Mouse (Mus musculus) midbrain, embryonic 14.5 days (tissue): ENCODE results near the gene U2af1. TPM values are rescaled to one million over a fixed set of nuclear protein-coding genes. Genes with fewer than 3 reads are reported as not detected.

Experiments used
- ATAC-seq: fragments of 200-750 bp; cut with Nextera tagmentation; 2 replicates; pipeline ENCODE4 v1.8.0; 2017; ENCODE audit warnings: moderate number of reproducible peaks, moderate library complexity; ENCODE audit not compliant: low FRiP score, low TSS enrichment
- DNase-seq: peaks from one replicate; pipeline ENCODE4 v3.0.0-alpha.2; 2015
- H3K27ac ChIP-seq: fragments of 300-500 bp; sonication (generic); replicated peaks from 2 replicates; pipeline ENCODE4 v1.5.1; 2014; ENCODE audit warnings: mild to moderate bottlenecking, low read depth, low read length, moderate library complexity
- H3K27me3 ChIP-seq: fragments of 300-500 bp; sonication (generic); 2 replicates; pipeline ENCODE4 v1.6.1; 2014; ENCODE audit warnings: low read length, control low read depth, mixed read lengths; ENCODE audit not compliant: control insufficient read depth, insufficient read depth
- H3K36me3 ChIP-seq: fragments of 300-500 bp; sonication (generic); 2 replicates; pipeline ENCODE4 v1.6.1; 2014; ENCODE audit warnings: low read length, control low read depth; ENCODE audit not compliant: control insufficient read depth, insufficient read depth
- H3K4me1 ChIP-seq: fragments of 300-500 bp; sonication (generic); 2 replicates; pipeline ENCODE4 v1.6.1; 2014; ENCODE audit warnings: mild to moderate bottlenecking, antibody characterized with exemption, low read length, control low read depth; ENCODE audit not compliant: control insufficient read depth, insufficient read depth
- H3K4me2 ChIP-seq: fragments of 300-500 bp; sonication (generic); 2 replicates; pipeline ENCODE4 v1.6.1; 2014; ENCODE audit warnings: mild to moderate bottlenecking, low read length, moderate library complexity
- H3K4me3 ChIP-seq: fragments of 300-500 bp; sonication (generic); replicated peaks from 2 replicates; pipeline ENCODE4 v1.5.1; 2014; ENCODE audit warnings: low read depth, low read length
- H3K9ac ChIP-seq: fragments of 300-500 bp; sonication (generic); replicated peaks from 2 replicates; pipeline ENCODE4 v1.6.1; 2014; ENCODE audit warnings: mild to moderate bottlenecking, low read length, moderate library complexity
- H3K9me3 ChIP-seq: fragments of 300-500 bp; sonication (generic); 2 replicates; pipeline ENCODE4 v1.6.1; 2016; ENCODE audit warnings: low read length, control low read depth, mixed read lengths; ENCODE audit not compliant: control insufficient read depth
- WGBS: fragments of 180-500 bp; shearing (Covaris S2); extraction: QIAGEN DNeasy Blood & Tissue Kit; methylation state at CpG from one replicate; pipeline ENCODE4 v1.1.7; 2014; 5-methylcytosine and 5-hydroxymethylcytosine counted together
- polyA plus RNA-seq: library from polyadenylated mRNA; unstranded; fragments of >200 nt; fragmentation: Nextera tagmentation; extraction: Ambion mirVana; gene quantifications from 2 replicates; pipeline ENCODE4 v1.2.1, GENCODE M21; 2014

The U2af1 gene
- polyA plus RNA-seq, 1 experiment from 2014 or later: 124 TPM

DNA sequence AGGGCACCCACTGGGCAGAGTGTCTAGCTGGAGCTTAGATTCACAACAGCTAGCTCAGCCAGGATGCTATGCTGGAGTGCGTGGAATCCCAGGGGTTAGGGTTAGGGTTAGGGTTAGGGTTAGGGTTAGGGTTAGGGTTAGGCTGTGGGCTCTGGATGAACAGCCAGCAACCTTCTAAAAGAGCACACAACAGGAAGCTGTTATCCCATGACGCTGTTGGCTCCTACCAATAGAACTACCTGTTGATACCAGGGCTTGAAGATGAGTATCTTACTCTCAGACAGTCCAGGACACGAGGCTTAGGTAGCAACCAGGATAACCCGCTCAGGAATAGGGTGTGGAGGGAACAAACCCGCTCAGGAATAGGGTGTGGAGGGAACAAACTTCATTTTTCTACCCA is 34.2 kb upstream of the U2af1 start:
- Histone ChIP-seq H3K9ac (no peak overlapping the region), H3K27ac (no peak overlapping the region), H3K27me3 (no peaks in the 10 kb centered on the region), H3K4me3 (no peak overlapping the region), H3K4me2 (no peak overlapping the region; the same call in 1 of the 2 replicates), H3K36me3 (no peaks in the 10 kb centered on the region), H3K4me1 (peaks cover 12% of the 10 kb centered on the region; the same call in 1 of the 2 replicates), H3K9me3 (no peaks in the 10 kb centered on the region)
- WGBS: 39% methylated on average over 5 of the region's 5 CpGs
- ATAC-seq: no peak
- DNase-seq: no peak

DNA sequence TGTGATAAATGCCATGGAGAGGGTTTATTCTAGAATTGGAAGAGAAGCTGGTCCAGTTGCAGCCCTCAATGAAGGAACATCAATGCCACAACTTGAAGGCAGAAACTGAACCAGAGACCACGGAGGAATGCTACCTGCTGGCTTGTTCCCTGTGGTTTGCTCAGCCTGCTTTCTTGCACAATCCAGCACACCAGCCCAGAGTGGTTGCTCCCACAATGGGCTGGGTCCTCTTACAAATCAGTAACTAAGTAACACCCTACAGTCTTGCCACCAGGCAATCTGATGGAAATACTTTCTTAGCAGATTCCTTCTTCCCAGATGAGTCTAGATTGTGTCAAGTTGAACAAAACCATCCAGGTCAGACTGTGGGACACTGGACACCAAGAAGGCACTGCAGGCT is 30.9 kb upstream of the U2af1 start:
- Histone ChIP-seq H3K4me2 (no peak overlapping the region), H3K27ac (no peak overlapping the region), H3K4me1 (peaks cover 18% of the 10 kb centered on the region), H3K27me3 (no peaks in the 10 kb centered on the region), H3K36me3 (no peaks in the 10 kb centered on the region), H3K9ac (no peak overlapping the region), H3K4me3 (no peak overlapping the region), H3K9me3 (no peaks in the 10 kb centered on the region)
- WGBS: 69% methylated on average over 1 of the region's 1 CpGs
- DNase-seq: no peak
- no peak for ATAC-seq

DNA sequence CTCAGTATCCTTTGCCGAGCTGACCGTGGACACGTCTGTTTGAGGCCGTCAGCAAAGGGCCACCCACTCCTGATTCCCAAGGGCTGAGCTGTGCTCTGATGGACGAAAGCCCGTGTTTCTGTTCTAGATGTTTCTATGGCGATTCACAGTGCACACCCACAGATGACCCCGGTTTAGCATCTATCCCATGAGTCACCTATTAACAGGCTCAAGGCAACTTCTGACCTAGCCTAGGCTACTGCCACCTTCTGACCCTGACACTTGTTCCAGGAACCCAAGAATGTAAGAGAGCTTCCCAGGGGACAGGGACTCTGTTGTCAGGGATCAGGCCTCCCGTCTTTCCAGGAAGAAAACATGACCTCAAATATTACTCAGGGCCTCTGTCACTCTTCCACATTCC is 29.4 kb upstream of the U2af1 start:
- no peak overlapping the region for H3K27ac ChIP-seq
- no peaks in the 10 kb centered on the region for H3K36me3 ChIP-seq
- WGBS: 81% methylated on average over 9 of the region's 9 CpGs
- no peak overlapping the region for H3K4me3 ChIP-seq
- H3K4me2 ChIP-seq: no peak overlapping the region
- no peaks in the 10 kb centered on the region for H3K9me3 ChIP-seq
- H3K4me1 ChIP-seq: peaks cover 9% of the 10 kb centered on the region
- H3K9ac ChIP-seq: no peak overlapping the region
- no peak for ATAC-seq
- H3K27me3 ChIP-seq: no peaks in the 10 kb centered on the region
- no peak for DNase-seq

DNA sequence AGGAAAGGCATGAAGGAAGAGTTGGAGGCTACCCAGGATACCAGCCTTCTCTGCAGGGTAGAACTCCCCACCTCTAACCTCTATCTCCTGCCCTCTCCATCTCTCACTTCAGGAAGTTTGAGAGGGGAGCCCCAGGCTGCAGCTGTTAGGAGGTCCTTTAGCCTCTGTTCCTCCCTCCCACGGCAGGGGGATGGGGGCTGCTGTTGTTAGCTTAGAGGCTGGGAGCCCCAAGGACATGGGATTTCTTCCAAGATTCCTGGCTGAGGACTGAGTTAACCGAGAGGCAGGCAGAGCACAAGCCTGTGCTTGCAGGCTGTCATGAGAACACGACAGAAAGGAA is 27.5 kb upstream of the U2af1 start:
- 47% methylated on average over 3 of the region's 3 CpGs for WGBS

DNA sequence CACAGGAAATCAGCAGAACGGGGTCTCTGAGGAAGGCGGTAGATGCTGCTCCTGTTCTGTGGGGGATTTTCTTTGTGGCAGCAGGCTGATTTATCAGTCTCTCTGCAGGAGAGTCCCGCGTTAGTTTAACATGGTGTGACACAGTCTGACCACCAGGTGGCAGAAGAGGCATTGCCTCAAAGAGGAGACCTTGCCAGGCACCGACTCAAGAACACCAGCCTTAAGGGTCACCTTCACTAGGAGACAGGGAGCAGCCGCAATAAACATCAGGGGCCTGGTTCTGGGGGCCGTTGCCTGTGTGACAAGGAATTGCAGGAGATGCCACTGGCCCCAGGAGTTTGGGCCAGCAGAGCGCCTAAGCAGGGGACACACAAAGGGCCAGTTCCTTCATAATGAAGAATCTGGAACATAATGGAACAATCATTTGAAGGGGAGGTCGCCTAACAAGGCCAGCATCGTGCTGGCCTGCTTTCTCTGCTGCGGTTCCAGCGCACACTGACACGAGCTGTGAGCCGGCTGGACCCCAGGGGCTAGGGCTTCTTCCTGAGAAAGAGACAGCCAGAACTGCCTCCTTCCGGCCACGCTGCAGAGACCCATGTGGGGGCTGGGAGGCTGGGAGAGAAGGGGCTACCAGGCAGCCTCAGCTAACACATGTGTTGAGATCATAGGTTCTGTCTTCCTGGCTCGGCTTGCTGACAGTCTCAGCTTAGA is 27.0 kb upstream of the U2af1 start:
- Histone ChIP-seq H3K27me3 (no peaks in the 10 kb centered on the region), H3K27ac (0 out of 2 replicates have a peak overlapping the region, but pooled peaks have one; percentile 21), H3K9me3 (no peaks in the 10 kb centered on the region), H3K4me1 (peaks cover 6% of the 10 kb centered on the region), H3K4me3 (no peak overlapping the region), H3K4me2 (0 out of 2 replicates have a peak overlapping the region, but pooled peaks have one; percentile 28), H3K36me3 (no peaks in the 10 kb centered on the region), H3K9ac (no peak overlapping the region; the same call in 1 of the 2 replicates)
- WGBS: 18% methylated on average over 17 of the region's 17 CpGs
- ATAC-seq (peak; percentile 79), DNase-seq (peak; percentile 95)

More for the DNA sequence above, 27.5 kb upstream of the U2af1 start:
- DNase-seq: peak; percentile 26
- Histone ChIP-seq H3K9ac (no peak overlapping the region), H3K4me1 (peaks cover 6% of the 10 kb centered on the region), H3K9me3 (no peaks in the 10 kb centered on the region), H3K27me3 (no peaks in the 10 kb centered on the region), H3K27ac (0 out of 2 replicates have a peak overlapping the region, but pooled peaks have one; percentile 21), H3K36me3 (no peaks in the 10 kb centered on the region), H3K4me3 (no peak overlapping the region), H3K4me2 (no peak overlapping the region)
- no peak for ATAC-seq

DNA sequence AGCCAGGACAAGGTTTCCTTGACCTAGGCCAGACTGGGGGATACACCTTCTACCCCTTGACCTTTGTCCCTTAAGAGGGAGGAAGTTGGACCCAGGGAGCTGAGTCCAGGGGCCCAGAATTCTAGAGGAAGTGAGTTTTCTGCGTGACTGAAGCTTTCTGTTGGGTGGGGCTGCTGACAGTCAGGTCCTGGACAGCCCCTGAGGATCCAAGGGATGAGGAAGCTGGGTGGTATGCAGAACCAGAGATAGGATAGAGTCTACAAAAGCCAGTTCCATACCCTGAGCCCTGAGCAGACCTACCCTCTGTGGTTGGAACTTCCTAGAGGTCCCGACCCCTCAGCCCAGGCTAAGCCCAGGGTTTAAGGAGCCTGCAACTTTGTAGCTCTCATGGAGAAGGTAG is 21.8 kb upstream of the U2af1 start:
- H3K4me2 ChIP-seq: no peak overlapping the region
- H3K9me3 ChIP-seq: no peaks in the 10 kb centered on the region
- H3K36me3 ChIP-seq: no peaks in the 10 kb centered on the region
- 86% methylated on average over 2 of the region's 2 CpGs for WGBS
- no peaks in the 10 kb centered on the region for H3K27me3 ChIP-seq
- H3K9ac ChIP-seq: no peak overlapping the region
- H3K4me3 ChIP-seq: no peak overlapping the region
- DNase-seq (no peak), ATAC-seq (no peak)
- no peak overlapping the region for H3K27ac ChIP-seq
- H3K4me1 ChIP-seq: no peaks in the 10 kb centered on the region

DNA sequence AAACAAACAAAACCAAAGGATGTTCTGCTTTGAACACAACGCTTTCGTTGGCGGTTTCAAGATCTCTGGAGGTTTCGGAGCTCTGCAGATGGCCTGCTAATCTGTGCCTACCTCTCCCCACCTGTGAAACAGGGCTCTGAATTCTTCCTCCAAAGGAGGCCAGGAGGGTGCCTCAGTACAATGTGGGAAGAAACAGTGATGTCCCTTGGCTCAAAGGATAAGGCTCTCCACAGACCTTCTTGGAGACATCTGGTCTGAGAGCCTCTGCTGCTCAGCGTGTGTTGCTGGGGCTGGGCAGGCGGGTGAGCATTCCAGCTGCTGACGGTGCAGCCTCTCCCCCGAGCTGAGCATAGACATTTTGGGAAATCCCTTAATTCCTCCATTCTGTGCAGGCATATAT is 18.8 kb upstream of the U2af1 start, which contains the start of gene Cryaa:
Gene Cryaa (plus strand): TSS at position 301 of the 400 bp plus-strand sequence.
- H3K36me3 ChIP-seq: no peaks in the 10 kb centered on the region
- no peak within 1 kb of the TSS for H3K27ac ChIP-seq
- H3K9ac ChIP-seq: no peak within 1 kb of the TSS
- WGBS: 78% methylated on average over 8 of the region's 8 CpGs
- H3K4me3 ChIP-seq: no peak within 1 kb of the TSS
- H3K9me3 ChIP-seq: no peaks in the 10 kb centered on the region
- H3K27me3 ChIP-seq: no peaks in the 10 kb centered on the region
- no peak for DNase-seq
- H3K4me2 ChIP-seq: no peak within 1 kb of the TSS
- ATAC-seq: no peak
- H3K4me1 ChIP-seq: no peaks in the 10 kb centered on the region

DNA sequence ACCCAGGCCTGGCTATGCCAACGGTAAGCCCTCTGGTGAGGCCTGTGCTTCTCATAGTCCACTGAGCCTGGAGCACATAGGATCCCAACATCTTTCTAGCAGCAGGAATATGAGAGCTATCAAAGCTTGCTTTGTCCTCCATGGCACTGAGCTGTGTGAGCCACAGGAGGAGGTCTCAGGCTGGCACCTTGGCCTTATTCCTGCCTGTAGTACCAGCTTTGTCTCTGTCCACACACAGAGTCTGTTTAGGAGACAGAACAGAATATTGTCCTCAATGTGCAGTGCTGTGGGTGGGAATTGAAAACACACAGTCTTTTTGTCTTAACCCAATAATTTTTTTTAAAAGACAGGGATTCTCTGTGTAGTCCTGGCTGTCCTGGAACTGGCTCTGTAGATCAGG is 15.7 kb upstream of the U2af1 start:
- Histone ChIP-seq H3K4me1 (0 out of 2 replicates have a peak, but pooled peaks cover 3% of the 10 kb centered on the region), H3K9ac (no peak overlapping the region), H3K4me3 (no peak overlapping the region), H3K27me3 (no peaks in the 10 kb centered on the region), H3K4me2 (no peak overlapping the region), H3K27ac (no peak overlapping the region), H3K36me3 (no peaks in the 10 kb centered on the region), H3K9me3 (no peaks in the 10 kb centered on the region)
- ATAC-seq (no peak), DNase-seq (no peak)
- WGBS: 75% methylated on average over 1 of the region's 1 CpGs

DNA sequence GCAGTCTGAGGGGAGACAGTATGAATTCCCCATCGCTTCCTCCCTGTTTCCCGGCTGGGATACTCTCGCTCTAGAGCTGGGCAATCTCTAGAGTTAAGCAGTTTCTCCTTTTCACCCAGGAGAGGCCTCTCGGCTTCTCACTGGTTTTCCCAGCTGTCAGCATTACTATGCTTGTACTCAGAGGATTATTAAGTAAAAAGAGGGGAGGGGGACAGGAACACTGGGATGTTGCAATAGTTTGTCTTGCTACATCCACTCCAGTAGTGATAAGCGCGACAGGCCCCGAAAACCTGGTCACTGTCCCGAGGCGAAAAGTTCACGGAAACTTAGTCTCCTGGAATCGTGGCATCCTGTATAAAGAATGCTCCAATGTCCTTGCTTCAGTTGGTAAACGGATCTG is 13.6 kb upstream of the U2af1 start:
- no peak for ATAC-seq
- H3K4me1 ChIP-seq: 0 out of 2 replicates have a peak, but pooled peaks cover 3% of the 10 kb centered on the region
- WGBS: 86% methylated on average over 12 of the region's 12 CpGs

More for the DNA sequence above, 13.6 kb upstream of the U2af1 start:
- no peak overlapping the region for H3K4me2 ChIP-seq
- DNase-seq: no peak
- no peaks in the 10 kb centered on the region for H3K9me3 ChIP-seq
- no peak overlapping the region for H3K27ac ChIP-seq
- no peak overlapping the region for H3K4me3 ChIP-seq
- no peak overlapping the region for H3K9ac ChIP-seq
- H3K36me3 ChIP-seq: no peaks in the 10 kb centered on the region
- no peaks in the 10 kb centered on the region for H3K27me3 ChIP-seq
